Mouse (Mus musculus) kidney, embryonic 15.5 days (tissue): ENCODE results near the gene Cd247. TPM values are rescaled to one million over a fixed set of nuclear protein-coding genes. Genes with fewer than 3 reads are reported as not detected.

Source experiments
- ATAC-seq: fragments of 200-750 bp; cut with Nextera tagmentation; replicated peaks from 2 replicates; pipeline ENCODE4 v1.8.0; 2017; ENCODE audit warnings: moderate TSS enrichment; ENCODE audit not compliant: low FRiP score
- H3K27ac ChIP-seq: fragments of 300-500 bp; sonication (generic); 2 replicates; pipeline ENCODE4 v1.5.1; 2015; ENCODE audit warnings: mild to moderate bottlenecking, inconsistent platforms
- H3K27me3 ChIP-seq: fragments of 300-500 bp; sonication (generic); 2 replicates; pipeline ENCODE4 v1.6.1; 2015; ENCODE audit warnings: inconsistent platforms
- H3K36me3 ChIP-seq: fragments of 300-500 bp; sonication (generic); 2 replicates; pipeline ENCODE4 v1.6.1; 2015; ENCODE audit warnings: inconsistent platforms
- H3K4me1 ChIP-seq: fragments of 300-500 bp; sonication (generic); 2 replicates; pipeline ENCODE4 v1.6.1; 2015; ENCODE audit warnings: inconsistent platforms
- H3K4me2 ChIP-seq: fragments of 300-500 bp; sonication (generic); 2 replicates; pipeline ENCODE4 v1.6.1; 2015; ENCODE audit warnings: moderate library complexity, mild to moderate bottlenecking, inconsistent platforms
- H3K4me3 ChIP-seq: fragments of 300-500 bp; sonication (generic); replicated peaks from 2 replicates; pipeline ENCODE4 v1.5.1; 2015; ENCODE audit warnings: mild to moderate bottlenecking, inconsistent platforms
- H3K9ac ChIP-seq: fragments of 300-500 bp; sonication (generic); 2 replicates; pipeline ENCODE4 v1.6.1; 2015; ENCODE audit warnings: mild to moderate bottlenecking, inconsistent platforms
- H3K9me3 ChIP-seq: fragments of 300-500 bp; sonication (generic); replicated peaks from 2 replicates; pipeline ENCODE4 v1.6.1; 2016; ENCODE audit warnings: inconsistent platforms
- WGBS: fragments of 180-500 bp; shearing (Covaris S2); methylation state at CpG from one replicate; pipeline ENCODE4 v1.1.7; 2015; ENCODE audit warnings: mixed read lengths; 5-methylcytosine and 5-hydroxymethylcytosine counted together
- polyA plus RNA-seq: library from polyadenylated mRNA; unstranded; fragments of >200 nt; fragmentation: Nextera tagmentation; extraction: Ambion mirVana; gene quantifications from 2 replicates; pipeline ENCODE4 v1.2.1, GENCODE M21; 2015

The Cd247 gene
- polyA plus RNA-seq, 1 experiment from 2014 or later: 0.69 TPM

DNA sequence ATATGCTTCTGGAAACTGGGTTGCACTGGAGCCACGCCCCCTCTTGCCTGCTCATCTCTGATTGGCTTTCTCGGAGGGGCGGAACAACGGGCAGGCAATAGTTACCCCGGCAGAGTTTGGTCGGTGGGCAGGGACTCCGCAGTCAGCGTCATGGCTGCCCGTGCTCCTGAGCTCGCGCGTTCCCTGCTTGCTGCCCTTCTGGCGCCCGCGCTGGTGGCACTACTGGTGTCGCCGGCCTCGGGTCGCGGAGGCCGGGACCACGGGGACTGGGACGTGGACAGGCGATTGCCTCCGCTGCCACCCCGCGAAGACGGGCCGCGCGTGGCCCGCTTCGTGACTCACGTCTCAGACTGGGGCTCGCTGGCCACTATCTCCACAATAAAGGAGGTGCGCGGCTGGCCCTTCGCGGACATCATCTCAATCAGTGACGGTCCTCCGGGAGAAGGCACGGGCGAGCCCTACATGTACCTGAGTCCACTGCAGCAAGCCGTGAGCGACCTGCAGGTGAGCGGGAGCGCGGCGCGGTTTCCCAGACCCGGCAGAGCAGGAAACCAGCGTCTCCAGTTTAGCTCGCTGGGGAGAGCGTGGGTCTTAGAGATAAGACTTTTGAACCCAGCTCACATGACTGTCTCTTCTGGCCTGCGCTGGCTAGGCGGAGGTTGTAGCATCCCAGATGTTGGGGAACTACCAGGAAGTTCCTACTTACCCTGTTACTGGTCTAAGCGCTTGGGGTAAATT, 24.7 kb upstream of the Cd247 start, which contains the start of gene Creg1:
TSS of gene Creg1 (plus strand) at position 112 of the 738 bp plus-strand sequence.
- no peaks in the 10 kb centered on the region for H3K36me3 ChIP-seq
- H3K4me3 ChIP-seq: peak within 1 kb of the TSS; percentile 86
- peak within 1 kb of the TSS; percentile 94 for H3K4me2 ChIP-seq
- peaks cover 30% of the 10 kb centered on the region for H3K4me1 ChIP-seq
- peak; percentile 97 for ATAC-seq
- WGBS: under 1% methylated on average over 57 of the region's 57 CpGs
- peak within 1 kb of the TSS; percentile 75 for H3K27ac ChIP-seq
- H3K9ac ChIP-seq: peak within 1 kb of the TSS; percentile 73
- peaks cover 22% of the 10 kb centered on the region for H3K27me3 ChIP-seq
- no peaks in the 10 kb centered on the region for H3K9me3 ChIP-seq

DNA sequence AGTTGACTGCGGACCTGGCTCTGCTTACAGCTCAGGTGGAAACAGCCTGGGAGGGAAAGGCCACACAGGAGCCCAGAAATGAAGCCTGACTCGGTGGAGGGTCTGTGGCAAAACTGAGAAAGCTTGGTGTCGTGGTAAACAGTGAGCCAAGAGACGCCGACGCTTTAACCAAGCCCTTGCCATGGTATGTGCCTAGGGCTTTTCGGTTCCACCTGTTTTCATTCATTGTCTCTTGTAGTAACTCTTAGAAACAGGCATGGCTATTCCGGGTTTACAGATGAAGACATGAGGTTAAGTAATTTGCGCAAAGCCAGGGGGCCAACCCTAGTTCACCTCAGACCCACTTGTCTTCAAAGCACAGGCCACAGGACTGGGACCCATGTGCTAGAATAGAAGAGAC, 23.9 kb upstream of the Cd247 start:
- Histone ChIP-seq H3K4me1 (peaks cover 30% of the 10 kb centered on the region), H3K9me3 (no peaks in the 10 kb centered on the region), H3K9ac (peak overlapping the region; percentile 73; the same call in 1 of the 2 replicates), H3K36me3 (no peaks in the 10 kb centered on the region), H3K4me2 (peak overlapping the region; percentile 94), H3K4me3 (peak overlapping the region; percentile 86), H3K27me3 (peaks cover 22% of the 10 kb centered on the region), H3K27ac (no peak overlapping the region)
- WGBS: 52% methylated on average over 9 of the region's 9 CpGs
- no peak for ATAC-seq

DNA sequence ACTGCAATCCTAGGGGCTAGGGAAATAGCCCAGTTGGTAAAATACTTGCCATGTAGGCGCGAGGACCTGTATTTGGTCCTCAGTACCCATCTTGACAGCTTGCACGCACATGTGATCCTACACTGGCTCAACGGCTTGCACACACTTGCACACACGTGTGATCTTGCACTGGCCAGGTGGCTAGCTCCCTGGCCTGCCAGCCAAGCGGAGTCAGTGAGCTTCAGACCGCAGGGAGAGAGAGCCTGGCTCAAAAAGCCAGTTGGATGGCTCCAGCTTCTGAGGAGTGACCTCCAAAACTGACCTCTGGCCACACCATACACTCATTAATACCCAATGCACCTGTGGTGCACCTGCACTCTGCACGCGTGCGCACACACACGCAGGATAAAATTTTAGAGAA, 23.4 kb upstream of the Cd247 start:
- ATAC-seq: no peak
- Histone ChIP-seq H3K9me3 (no peaks in the 10 kb centered on the region), H3K27me3 (peaks cover 22% of the 10 kb centered on the region), H3K4me1 (peaks cover 30% of the 10 kb centered on the region), H3K4me2 (peak overlapping the region; percentile 94), H3K36me3 (no peaks in the 10 kb centered on the region), H3K9ac (no peak overlapping the region; the same call in 1 of the 2 replicates), H3K4me3 (peak overlapping the region; percentile 86; the same call in 1 of the 2 replicates), H3K27ac (no peak overlapping the region)
- WGBS: 80% methylated on average over 11 of the region's 11 CpGs

DNA sequence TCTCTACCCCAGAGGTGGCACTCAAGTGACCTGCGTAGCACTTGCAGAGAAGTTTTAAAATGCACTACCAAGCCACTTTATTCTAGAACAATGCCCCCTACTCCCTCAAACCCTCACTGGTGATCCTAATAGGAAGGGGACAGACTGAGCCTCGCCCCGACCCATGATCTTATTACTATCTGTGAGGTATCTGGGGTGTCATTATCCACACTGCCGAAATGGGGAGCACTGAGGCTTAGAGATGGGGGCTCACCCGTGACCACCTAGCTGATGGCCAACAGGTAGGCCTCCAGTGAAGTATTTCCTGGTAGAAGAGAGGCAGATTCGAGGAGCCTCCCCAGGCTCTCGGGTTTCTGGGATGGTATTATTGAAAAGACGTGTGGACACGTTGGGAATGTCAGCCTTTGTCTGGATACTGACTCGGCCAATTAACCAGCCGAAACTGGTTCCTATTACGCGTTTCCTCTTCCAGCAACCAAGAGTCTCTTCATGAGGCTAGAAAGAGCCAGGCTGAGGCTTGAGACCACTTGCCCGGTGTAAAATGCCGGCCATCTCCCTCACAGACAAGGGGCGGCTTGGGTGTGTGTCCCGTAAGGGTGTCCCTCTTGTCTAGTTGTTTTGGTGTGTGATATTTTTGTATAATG, 22.7 kb upstream of the Cd247 start:
- H3K4me2 ChIP-seq: 0 out of 2 replicates have a peak overlapping the region, but pooled peaks have one; percentile 20
- no peak for ATAC-seq
- peaks cover 30% of the 10 kb centered on the region for H3K4me1 ChIP-seq
- H3K9me3 ChIP-seq: no peaks in the 10 kb centered on the region
- 0 out of 2 replicates have a peak, but pooled peaks cover 2% of the 10 kb centered on the region for H3K36me3 ChIP-seq
- WGBS: 65% methylated on average over 17 of the region's 17 CpGs
- no peak overlapping the region for H3K9ac ChIP-seq
- H3K27me3 ChIP-seq: peaks cover 19% of the 10 kb centered on the region
- H3K4me3 ChIP-seq: no peak overlapping the region; the same call in 1 of the 2 replicates
- H3K27ac ChIP-seq: no peak overlapping the region

DNA sequence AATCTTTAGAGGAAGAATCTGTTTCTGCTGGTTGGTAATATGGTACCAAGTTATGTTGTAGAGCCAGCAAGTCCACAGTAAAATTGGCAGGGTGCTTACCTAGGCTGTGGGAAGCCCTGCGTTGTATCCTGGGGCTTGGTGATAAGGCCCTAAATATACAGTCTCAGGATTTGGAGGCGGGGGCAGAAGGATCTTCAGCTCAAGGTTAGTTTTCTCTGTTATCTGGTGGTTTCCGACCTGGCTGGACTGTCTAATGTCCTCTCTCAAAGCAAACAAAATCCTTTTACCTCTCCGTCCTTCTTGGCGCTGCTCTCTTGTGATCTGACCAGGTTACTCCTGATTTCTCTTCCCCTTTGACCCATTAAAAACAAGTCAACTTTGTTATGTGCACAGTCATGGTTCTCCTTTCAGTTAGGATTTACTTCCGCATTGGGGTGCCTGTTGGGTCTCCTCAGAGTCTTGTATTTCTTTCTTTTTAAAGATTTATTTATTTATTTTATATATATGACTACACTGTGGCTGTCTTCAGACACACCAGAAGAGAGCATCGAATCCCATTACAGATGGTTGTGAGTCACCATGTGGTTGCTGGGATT, 22.1 kb upstream of the Cd247 start:
- Histone ChIP-seq H3K4me2 (no peak overlapping the region), H3K9ac (no peak overlapping the region), H3K27me3 (peaks cover 15% of the 10 kb centered on the region), H3K36me3 (0 out of 2 replicates have a peak, but pooled peaks cover 3% of the 10 kb centered on the region), H3K4me3 (no peak overlapping the region; the same call in 1 of the 2 replicates), H3K27ac (no peak overlapping the region), H3K9me3 (no peaks in the 10 kb centered on the region), H3K4me1 (peaks cover 36% of the 10 kb centered on the region)
- ATAC-seq: no peak
- WGBS: 87% methylated on average over 7 of the region's 7 CpGs

DNA sequence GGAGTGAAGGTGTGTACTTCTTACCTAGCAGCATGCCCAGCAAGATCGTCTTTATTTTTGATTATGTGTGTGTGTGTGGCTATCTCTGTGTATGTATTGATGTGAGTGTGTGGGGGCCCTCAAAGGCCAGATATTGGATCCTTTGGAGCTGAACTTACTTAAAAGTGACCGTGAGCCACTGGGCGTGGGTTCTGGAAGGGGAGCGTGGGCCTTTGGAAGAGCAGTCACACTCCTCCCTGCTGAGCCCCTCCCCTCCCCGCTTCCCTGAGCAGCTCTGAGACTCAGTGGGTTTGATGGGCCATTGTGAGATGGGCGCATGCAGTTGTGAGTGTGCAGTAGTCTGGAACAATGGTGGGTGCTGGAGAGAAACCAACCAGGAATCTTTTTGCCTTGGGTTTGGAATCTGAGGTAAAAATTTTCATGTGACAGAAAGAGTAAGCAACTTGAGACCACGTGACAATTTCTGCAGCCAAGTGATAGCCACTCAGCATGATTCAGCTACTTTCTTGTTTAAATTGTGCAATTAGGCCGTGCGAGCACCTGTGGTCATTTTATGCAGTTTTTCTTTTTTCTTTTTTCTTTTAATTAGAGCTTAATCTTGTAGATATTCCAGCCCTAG, 19.5 kb upstream of the Cd247 start:
- Histone ChIP-seq H3K4me1 (peaks cover 36% of the 10 kb centered on the region), H3K36me3 (0 out of 2 replicates have a peak, but pooled peaks cover 9% of the 10 kb centered on the region), H3K9me3 (no peaks in the 10 kb centered on the region), H3K4me2 (no peak overlapping the region), H3K27me3 (peaks cover 12% of the 10 kb centered on the region), H3K4me3 (no peak overlapping the region), H3K27ac (no peak overlapping the region), H3K9ac (no peak overlapping the region)
- 71% methylated on average over 9 of the region's 9 CpGs for WGBS
- ATAC-seq: 0 out of 2 replicates have a peak, but pooled peaks have one; percentile 11

DNA sequence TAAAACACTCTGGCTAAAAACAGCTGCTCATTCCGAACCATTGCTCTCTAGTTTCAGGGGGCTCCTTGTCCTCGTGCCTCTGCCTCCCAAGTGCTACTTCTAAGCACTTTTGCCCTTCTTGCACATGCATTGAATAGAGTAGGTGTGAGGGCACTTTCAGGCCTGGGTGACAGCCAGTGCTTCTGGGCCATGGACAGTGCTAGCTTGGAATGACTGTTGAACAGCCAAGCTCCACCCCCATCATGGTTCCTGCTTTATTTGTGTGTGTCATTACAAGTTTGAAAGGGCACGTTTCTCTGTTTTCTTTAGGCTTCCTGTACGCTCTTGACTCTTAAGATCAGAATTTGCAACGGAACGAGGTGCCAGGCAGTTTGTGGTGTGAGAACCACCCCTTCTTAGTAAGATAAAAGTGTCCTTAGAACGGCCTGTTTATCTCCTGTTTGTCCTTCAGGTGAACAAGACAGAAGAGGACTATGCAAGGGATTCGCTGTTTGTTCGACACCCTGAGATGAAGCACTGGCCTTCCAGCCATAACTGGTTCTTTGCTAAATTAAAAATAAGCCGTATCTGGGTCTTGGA, 18.2 kb upstream of the Cd247 start:
- Histone ChIP-seq H3K4me1 (peaks cover 24% of the 10 kb centered on the region), H3K4me2 (no peak overlapping the region), H3K27ac (no peak overlapping the region), H3K4me3 (no peak overlapping the region), H3K36me3 (peaks cover 18% of the 10 kb centered on the region; the same call in 1 of the 2 replicates), H3K27me3 (no peaks in the 10 kb centered on the region; the same call in 1 of the 2 replicates), H3K9me3 (no peaks in the 10 kb centered on the region), H3K9ac (no peak overlapping the region)
- 77% methylated on average over 10 of the region's 10 CpGs for WGBS
- no peak for ATAC-seq

DNA sequence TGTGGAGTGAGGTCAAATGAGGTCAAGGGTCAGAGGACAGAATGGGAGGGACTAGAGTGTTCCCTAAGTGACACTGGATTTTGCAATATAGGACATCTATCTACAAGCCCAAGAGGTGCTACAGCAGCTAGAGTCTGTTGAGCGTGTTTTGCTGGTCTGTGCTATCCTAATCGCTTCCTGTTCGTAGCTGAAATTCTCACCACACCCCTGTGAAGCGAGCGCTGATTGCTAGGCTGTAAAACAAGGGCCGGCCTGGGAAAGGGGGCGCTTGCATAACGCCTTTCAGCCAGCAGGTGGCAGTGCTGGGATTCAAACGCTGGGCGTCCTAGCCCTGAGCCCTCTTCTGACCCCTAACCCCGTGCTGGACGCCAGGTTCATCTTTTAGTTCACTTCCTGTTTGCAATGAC, 17.0 kb upstream of the Cd247 start:
- peaks cover 13% of the 10 kb centered on the region for H3K4me1 ChIP-seq
- H3K27me3 ChIP-seq: peaks cover 6% of the 10 kb centered on the region; the same call in 1 of the 2 replicates
- no peak overlapping the region for H3K27ac ChIP-seq
- 3% methylated on average over 12 of the region's 12 CpGs for WGBS
- H3K36me3 ChIP-seq: peaks cover 18% of the 10 kb centered on the region; the same call in 1 of the 2 replicates
- H3K4me2 ChIP-seq: peak overlapping the region; percentile 40
- no peaks in the 10 kb centered on the region for H3K9me3 ChIP-seq
- H3K9ac ChIP-seq: no peak overlapping the region
- no peak overlapping the region for H3K4me3 ChIP-seq
- peak; percentile 68 for ATAC-seq

DNA sequence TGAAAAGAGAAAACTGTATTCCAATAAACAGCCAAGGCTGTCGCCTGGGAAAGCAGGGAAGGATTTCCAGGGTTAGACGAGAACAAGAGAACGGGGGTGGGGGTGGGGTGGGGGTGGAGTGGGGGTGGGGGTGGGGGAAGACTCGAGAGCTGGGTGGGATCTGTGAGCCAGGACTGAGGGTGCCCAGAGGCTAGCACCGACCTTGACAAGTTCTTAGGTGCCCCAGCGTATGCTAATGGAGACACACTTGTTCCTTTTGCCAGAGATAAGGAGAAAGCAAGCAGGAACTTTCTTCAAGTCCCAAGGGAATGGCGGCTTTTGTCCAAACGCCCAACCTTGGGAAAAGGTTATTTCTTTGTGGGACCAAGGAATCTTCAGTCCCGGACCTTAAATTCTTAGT, 16.5 kb upstream of the Cd247 start:
- Histone ChIP-seq H3K36me3 (peaks cover 18% of the 10 kb centered on the region; the same call in 1 of the 2 replicates), H3K4me2 (peak overlapping the region; percentile 40), H3K27me3 (peaks cover 11% of the 10 kb centered on the region; the same call in 1 of the 2 replicates), H3K9ac (no peak overlapping the region), H3K9me3 (no peaks in the 10 kb centered on the region), H3K4me3 (no peak overlapping the region), H3K27ac (no peak overlapping the region), H3K4me1 (peaks cover 13% of the 10 kb centered on the region)
- no peak for ATAC-seq
- 47% methylated on average over 9 of the region's 9 CpGs for WGBS

DNA sequence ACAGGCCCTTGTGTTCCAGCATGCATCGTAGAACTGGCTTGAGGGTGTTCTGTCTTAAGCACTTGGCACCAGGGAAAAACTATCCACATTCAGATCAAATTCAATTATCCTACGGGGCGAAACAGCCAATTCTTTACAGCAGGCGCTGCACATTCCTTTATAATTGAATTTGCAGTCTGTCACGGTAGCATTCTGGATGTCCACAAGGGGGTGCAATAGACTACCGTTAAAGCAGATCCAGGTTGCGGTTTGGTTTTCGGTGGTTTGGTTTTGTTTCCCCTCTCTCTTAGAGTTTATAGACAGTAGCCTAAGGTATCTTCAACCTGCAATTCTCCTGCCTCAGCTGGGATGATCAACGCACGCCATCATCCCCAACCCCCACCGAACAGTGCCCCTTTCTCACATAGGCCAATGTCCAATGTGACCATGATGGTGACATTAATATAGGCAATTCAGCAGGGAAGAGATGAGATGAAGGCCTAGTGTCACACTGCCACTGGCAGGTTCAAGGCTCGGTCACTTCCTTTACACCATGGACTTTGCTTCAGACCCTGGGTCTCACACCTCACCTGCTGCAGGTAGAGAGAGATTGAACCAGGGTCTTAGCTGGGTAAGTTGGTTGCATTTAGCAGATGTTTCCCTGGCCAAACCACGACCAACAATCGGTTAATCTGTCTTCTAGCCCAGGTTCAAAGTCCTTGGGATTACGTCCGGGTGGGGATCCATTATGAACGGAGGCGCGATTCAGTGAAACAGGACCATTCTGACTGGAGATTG, 12.8 kb upstream of the Cd247 start:
- ATAC-seq: no peak
- no peak overlapping the region for H3K9ac ChIP-seq
- peaks cover 21% of the 10 kb centered on the region for H3K4me1 ChIP-seq
- H3K27ac ChIP-seq: no peak overlapping the region
- 51% methylated on average over 19 of the region's 19 CpGs for WGBS
- no peak overlapping the region for H3K4me2 ChIP-seq
- H3K4me3 ChIP-seq: no peak overlapping the region
- peaks cover 20% of the 10 kb centered on the region; the same call in 1 of the 2 replicates for H3K27me3 ChIP-seq
- H3K9me3 ChIP-seq: no peaks in the 10 kb centered on the region
- H3K36me3 ChIP-seq: peaks cover 17% of the 10 kb centered on the region; the same call in 1 of the 2 replicates
